Mouse (Mus musculus) midbrain, embryonic 11.5 days (tissue): Measurements from ENCODE around the gene Clta. TPM values are rescaled to one million over a fixed set of nuclear protein-coding genes. Genes with fewer than 3 reads are reported as not detected.

Source experiments
- ATAC-seq: fragments of 200-750 bp; cut with Nextera tagmentation; 2 replicates; pipeline ENCODE4 v1.8.0; 2017; ENCODE audit warnings: moderate TSS enrichment, moderate library complexity; ENCODE audit not compliant: low FRiP score
- DNase-seq: peaks from one replicate; pipeline ENCODE4 v3.0.0; 2015; ENCODE audit warnings: low spot score; ENCODE audit errors: missing footprints
- H3K27ac ChIP-seq: fragments of 300-500 bp; sonication (generic); 2 replicates; pipeline ENCODE4 v1.5.1; 2014; ENCODE audit warnings: low read depth, low read length
- H3K27me3 ChIP-seq: fragments of 300-500 bp; sonication (generic); 2 replicates; pipeline ENCODE4 v1.6.1; 2014; ENCODE audit warnings: mild to moderate bottlenecking, low read length, moderate library complexity, mixed read lengths; ENCODE audit not compliant: control insufficient read depth, insufficient read depth
- H3K36me3 ChIP-seq: fragments of 300-500 bp; sonication (generic); 2 replicates; pipeline ENCODE4 v1.6.1; 2014; ENCODE audit warnings: mild to moderate bottlenecking, low read length, moderate library complexity, mixed read lengths; ENCODE audit not compliant: control insufficient read depth, insufficient read depth
- H3K4me1 ChIP-seq: fragments of 300-500 bp; sonication (generic); 2 replicates; pipeline ENCODE4 v1.6.1; 2014; ENCODE audit warnings: low read length; ENCODE audit not compliant: control insufficient read depth, insufficient read depth
- H3K4me2 ChIP-seq: fragments of 300-500 bp; sonication (generic); 2 replicates; pipeline ENCODE4 v1.6.1; 2014; ENCODE audit warnings: mild to moderate bottlenecking, moderate library complexity
- H3K4me3 ChIP-seq: fragments of 300-500 bp; sonication (generic); 2 replicates; pipeline ENCODE4 v1.5.1; 2014; ENCODE audit warnings: low read depth, low read length
- H3K9ac ChIP-seq: fragments of 300-500 bp; sonication (generic); 2 replicates; pipeline ENCODE4 v1.6.1; 2014; ENCODE audit warnings: low read length
- H3K9me3 ChIP-seq: fragments of 300-500 bp; sonication (generic); 2 replicates; pipeline ENCODE4 v1.6.1; 2016; ENCODE audit warnings: low read length; ENCODE audit not compliant: control insufficient read depth
- WGBS: fragments of 180-500 bp; shearing (Covaris S2); extraction: QIAGEN DNeasy Blood & Tissue Kit; methylation state at CpG from one replicate; pipeline ENCODE4 v1.1.7; 2014; 5-methylcytosine and 5-hydroxymethylcytosine counted together
- polyA plus RNA-seq: library from polyadenylated mRNA; unstranded; fragments of >200 nt; fragmentation: Nextera tagmentation; extraction: Ambion mirVana; gene quantifications from 2 replicates; pipeline ENCODE4 v1.2.1, GENCODE M21; 2014

Gene Clta
- polyA plus RNA-seq, 1 experiment from 2014 or later = 226 TPM

DNA sequence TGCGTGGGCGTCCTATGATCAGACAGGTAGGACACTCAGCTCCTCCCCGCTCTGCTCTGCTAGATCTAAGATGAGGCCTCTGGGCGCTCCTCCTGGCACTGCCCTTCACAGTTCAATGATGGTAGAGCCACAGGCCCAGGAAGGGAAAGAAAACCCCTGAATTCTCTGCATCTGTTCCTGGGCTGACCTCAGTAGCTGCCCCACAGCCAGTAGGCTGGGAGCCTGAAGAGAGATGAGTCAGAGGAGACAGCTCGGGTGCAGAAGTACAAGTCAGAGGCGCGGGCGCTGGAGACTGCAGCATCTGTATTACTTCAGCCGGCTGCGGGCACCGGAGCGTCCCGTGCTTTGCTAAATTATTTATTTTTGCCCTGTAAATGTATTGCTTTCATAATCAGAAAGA lies 35.6 kb upstream of the Clta start:
- DNase-seq = peak; percentile 86
- WGBS = 45% methylated on average over 13 of the region's 13 CpGs

DNA sequence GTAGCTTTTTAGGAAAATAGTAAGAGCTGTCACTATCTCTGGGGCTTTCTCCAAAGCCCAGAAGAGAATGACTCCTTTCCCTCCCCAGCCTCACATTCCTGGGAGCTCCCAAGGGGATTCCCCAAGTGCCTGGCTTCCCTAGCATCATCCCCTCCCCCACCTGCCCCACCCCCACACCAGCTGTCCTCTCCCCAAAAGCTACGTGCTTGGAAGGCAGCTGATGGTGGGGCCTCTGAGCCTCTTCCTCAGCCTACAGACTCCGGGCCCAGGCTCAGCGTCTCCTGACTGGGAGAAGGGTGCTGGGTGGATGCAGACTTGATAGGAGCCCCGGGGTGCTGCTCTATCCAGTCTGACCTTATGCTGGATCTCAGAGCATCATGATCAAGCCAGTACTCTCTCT lies 34.9 kb upstream of the Clta start:
- H3K9me3 ChIP-seq = no peaks in the 10 kb centered on the region
- 4% methylated on average over 4 of the region's 4 CpGs for WGBS
- DNase-seq = peak; percentile 87
- no peak overlapping the region for H3K9ac ChIP-seq
- H3K27ac ChIP-seq = no peak overlapping the region
- H3K36me3 ChIP-seq = no peaks in the 10 kb centered on the region
- no peak overlapping the region for H3K4me2 ChIP-seq
- no peak; the same call in 1 of the 2 replicates for ATAC-seq
- H3K27me3 ChIP-seq = 0 out of 2 replicates have a peak, but pooled peaks cover 3% of the 10 kb centered on the region
- H3K4me3 ChIP-seq = no peak overlapping the region
- H3K4me1 ChIP-seq = peaks cover 22% of the 10 kb centered on the region

More for the DNA sequence above, 35.6 kb upstream of the Clta start:
- H3K4me1 ChIP-seq = peaks cover 20% of the 10 kb centered on the region
- no peak overlapping the region for H3K4me2 ChIP-seq
- H3K36me3 ChIP-seq = no peaks in the 10 kb centered on the region
- no peak for ATAC-seq
- 0 out of 2 replicates have a peak, but pooled peaks cover 3% of the 10 kb centered on the region for H3K27me3 ChIP-seq
- H3K9ac ChIP-seq = no peak overlapping the region
- no peaks in the 10 kb centered on the region for H3K9me3 ChIP-seq
- H3K4me3 ChIP-seq = no peak overlapping the region
- H3K27ac ChIP-seq = no peak overlapping the region

DNA sequence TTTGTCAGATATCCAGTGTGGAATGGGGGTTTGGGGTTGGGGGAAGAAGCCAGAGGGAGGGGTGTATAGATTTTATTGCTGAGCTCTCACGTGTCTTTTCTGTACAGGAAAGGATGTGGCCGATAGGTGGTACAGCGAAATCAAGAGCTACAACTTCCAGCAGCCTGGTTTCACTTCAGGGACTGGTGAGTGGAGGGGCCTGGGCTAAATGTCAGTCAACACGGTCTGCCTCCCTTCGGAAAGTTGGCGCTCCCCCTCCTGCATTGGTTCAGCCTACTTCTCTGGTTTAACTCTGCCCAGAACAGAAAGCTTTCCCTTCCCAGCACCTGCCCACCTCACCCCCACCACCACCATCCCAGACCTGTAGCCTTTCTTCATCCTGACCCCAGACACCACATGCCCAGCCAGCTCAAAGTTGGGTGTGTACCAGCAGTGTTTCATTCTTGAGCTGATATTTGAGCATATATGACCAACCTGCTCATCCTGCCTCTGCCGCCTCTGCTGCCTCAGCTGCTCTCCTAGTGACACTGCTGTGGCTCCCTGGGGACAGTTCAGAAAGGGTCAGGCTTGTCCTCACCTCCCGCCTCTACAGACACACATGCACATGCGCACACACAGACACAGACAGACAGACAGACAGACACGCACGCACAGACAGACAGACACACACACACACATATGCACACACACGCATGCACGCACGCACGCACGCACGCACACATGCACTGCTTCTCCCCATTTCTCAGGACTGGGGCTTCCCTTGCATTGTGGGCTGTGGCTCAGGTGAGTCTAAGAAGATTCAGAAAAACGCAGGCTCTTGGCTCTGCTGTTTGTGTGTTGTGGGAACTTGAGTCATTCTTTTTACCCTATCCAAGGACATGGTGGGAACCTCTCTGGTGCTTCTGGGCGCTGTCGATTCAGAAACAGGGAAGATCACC lies 33.6 kb upstream of the Clta start:
- no peak overlapping the region for H3K4me3 ChIP-seq
- H3K4me1 ChIP-seq = peaks cover 22% of the 10 kb centered on the region
- H3K36me3 ChIP-seq = no peaks in the 10 kb centered on the region
- H3K27ac ChIP-seq = no peak overlapping the region
- DNase-seq (peak; percentile 84), ATAC-seq (no peak)
- whole genome bisulfite sequencing = 84% methylated on average over 20 of the region's 20 CpGs
- no peaks in the 10 kb centered on the region for H3K9me3 ChIP-seq
- H3K27me3 ChIP-seq = 0 out of 2 replicates have a peak, but pooled peaks cover 3% of the 10 kb centered on the region
- H3K4me2 ChIP-seq = no peak overlapping the region
- no peak overlapping the region for H3K9ac ChIP-seq

DNA sequence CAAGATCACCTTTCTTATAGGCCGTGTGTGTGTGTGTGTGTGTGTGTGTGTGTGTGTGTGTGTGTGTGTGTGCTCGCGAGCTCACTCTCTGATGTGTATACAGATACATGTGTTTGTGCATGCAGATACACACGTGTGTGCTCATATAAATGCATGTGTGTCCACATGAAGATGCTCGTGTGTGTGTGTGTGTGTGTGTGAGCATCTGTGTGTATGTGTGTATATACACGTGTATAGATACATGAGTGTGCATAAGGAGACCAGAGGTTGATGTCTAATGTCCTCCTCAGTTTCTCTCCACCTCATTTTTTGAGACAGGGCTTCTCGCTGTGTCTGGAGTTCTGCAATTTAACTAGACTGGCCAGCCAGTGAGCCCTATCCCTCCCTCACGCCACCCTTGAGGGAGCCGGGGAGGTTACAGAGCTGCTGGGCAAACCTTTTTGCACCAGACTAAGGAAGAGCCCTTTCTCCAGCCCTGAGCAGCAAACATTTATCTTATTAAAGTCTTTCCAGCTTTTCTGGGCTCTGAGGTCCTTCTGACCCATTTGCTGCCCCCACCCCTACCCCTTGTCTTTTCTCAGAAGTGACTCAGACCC lies 32.6 kb upstream of the Clta start:
- H3K36me3 ChIP-seq = no peaks in the 10 kb centered on the region
- no peak overlapping the region for H3K4me3 ChIP-seq
- peaks cover 5% of the 10 kb centered on the region; the same call in 1 of the 2 replicates for H3K27me3 ChIP-seq
- DNase-seq (peak; percentile 87), ATAC-seq (peak; percentile 12; the same call in 1 of the 2 replicates)
- H3K27ac ChIP-seq = no peak overlapping the region; the same call in 1 of the 2 replicates
- 58% methylated on average over 9 of the region's 9 CpGs for WGBS
- H3K4me1 ChIP-seq = peaks cover 22% of the 10 kb centered on the region
- no peaks in the 10 kb centered on the region for H3K9me3 ChIP-seq
- H3K4me2 ChIP-seq = no peak overlapping the region
- no peak overlapping the region for H3K9ac ChIP-seq

DNA sequence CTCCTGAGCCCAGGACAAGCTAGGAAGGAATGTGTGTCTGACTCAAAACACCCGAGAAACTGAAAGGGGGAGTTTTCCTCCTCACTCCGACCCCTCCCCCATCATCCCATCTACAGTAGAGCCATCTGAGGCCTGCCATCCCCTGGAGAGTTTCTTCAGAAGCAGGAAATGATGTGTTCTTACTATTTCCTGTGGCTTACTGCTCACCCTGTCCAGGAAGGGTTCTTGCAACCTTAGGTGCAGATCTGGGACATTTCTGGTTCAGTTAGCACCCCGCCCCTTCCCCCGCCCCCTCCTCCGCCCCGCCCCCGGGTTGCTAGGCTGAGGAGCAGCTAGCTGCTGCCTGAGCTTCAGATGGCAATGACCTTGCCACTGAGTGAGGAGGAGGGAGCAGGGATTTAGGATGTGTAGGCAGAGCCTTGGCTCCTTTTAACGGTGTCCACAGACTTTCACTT lies 32.1 kb upstream of the Clta start:
- no peak overlapping the region for H3K9ac ChIP-seq
- ATAC-seq (peak; percentile 74), DNase-seq (peak; percentile 90)
- no peak overlapping the region; the same call in 1 of the 2 replicates for H3K27ac ChIP-seq
- no peak overlapping the region for H3K4me3 ChIP-seq
- peaks cover 22% of the 10 kb centered on the region for H3K4me1 ChIP-seq
- H3K27me3 ChIP-seq = peaks cover 8% of the 10 kb centered on the region; the same call in 1 of the 2 replicates
- H3K9me3 ChIP-seq = no peaks in the 10 kb centered on the region
- H3K4me2 ChIP-seq = no peak overlapping the region
- 1% methylated on average over 8 of the region's 8 CpGs for WGBS
- H3K36me3 ChIP-seq = no peaks in the 10 kb centered on the region

DNA sequence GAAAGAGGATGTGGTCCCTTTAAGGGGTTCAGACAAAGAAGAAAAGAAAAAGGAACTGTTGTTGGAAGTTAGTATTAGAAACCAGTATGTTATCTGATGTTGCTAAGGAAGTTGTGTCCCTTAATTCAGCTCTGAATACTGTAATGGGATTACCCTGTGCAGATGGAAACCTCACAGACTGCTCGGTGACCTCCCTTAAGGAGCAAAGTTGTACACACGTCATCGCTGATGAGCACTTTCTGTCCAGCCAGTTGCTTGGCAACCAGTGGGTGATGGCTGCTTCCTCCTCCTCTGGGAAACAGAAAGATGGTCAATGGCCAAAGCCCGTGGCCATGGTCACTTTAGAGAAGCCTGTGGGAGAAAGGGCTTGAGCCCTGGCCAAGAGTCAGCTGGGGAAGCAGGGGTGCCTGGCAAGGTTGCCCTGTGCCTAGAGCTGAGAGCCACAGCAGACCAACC lies 30.7 kb upstream of the Clta start:
- DNase-seq (no peak), ATAC-seq (no peak)
- Histone ChIP-seq H3K9ac (no peak overlapping the region), H3K4me3 (no peak overlapping the region), H3K36me3 (no peaks in the 10 kb centered on the region), H3K4me1 (peaks cover 25% of the 10 kb centered on the region), H3K27me3 (peaks cover 9% of the 10 kb centered on the region; the same call in 1 of the 2 replicates), H3K9me3 (no peaks in the 10 kb centered on the region), H3K27ac (no peak overlapping the region), H3K4me2 (no peak overlapping the region)
- WGBS = 44% methylated on average over 4 of the region's 4 CpGs

DNA sequence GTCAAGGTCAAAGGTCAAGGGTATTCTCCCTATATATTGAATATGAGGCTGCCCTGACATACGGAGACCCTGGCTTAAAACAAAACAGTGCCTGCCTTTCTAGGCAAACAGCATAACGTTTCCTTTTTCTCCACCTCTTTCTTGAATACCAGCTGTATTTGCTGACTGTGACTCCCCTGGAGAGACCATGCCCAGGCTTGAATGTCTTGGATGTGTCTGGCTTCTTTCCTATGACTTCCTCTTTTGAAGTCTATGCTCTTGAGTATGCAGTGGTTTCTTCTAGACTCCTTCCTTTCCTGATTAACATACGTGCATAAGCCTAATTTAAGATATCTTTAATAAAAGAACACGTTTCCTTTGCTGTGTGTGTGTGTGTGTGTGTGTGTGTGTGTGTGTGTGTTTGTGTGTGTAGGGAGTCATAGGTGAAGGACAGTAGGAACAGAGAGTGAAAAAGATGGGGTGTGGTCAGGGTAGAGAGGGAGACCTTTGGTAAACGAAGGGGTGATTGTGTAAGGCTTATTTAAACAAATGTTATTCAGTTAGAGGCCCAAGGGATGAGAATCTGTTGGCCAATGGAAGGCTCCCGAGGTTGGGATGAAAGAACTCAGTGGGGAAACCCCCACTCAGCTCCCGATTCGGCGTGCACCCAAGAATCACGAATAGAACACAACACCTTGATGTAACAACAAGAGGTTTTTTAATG lies 29.2 kb upstream of the Clta start:
- H3K27me3 ChIP-seq = peaks cover 14% of the 10 kb centered on the region; the same call in 1 of the 2 replicates

DNA sequence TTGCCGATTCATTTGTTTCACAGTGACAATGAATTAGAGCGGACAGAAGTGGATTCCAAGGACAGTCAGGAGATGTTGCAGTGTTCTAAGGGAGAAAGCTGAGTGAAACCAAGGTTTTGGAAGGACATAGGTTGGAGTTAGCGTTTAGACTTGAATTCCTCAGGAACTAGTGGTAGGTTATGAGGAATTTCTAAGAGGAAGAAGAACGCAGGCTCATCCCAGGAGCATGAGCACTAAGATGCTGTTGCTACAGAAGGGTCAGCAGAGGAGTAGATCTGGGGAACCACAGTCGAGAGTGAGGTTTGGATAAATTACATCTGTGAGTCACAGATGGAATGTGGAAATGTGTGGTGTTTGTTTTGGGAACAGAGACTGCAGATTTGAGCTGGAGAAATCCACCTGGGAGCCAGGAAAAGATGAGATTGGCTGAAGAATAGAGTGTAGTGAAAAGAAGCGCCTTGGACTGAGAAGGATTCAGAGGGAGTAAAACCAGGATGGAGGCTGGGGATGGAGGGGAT lies 28.0 kb upstream of the Clta start:
- peaks cover 23% of the 10 kb centered on the region; the same call in 1 of the 2 replicates for H3K27me3 ChIP-seq

More for the DNA sequence above, 29.2 kb upstream of the Clta start:
- Histone ChIP-seq H3K27ac (no peak overlapping the region), H3K36me3 (no peaks in the 10 kb centered on the region), H3K4me1 (peaks cover 25% of the 10 kb centered on the region), H3K4me2 (no peak overlapping the region), H3K4me3 (no peak overlapping the region), H3K9ac (no peak overlapping the region), H3K9me3 (no peaks in the 10 kb centered on the region)
- DNase-seq = no peak
- no peak for ATAC-seq
- 80% methylated on average over 10 of the region's 10 CpGs for whole genome bisulfite sequencing

More for the DNA sequence above, 28.0 kb upstream of the Clta start:
- Histone ChIP-seq H3K27ac (no peak overlapping the region), H3K4me1 (peaks cover 25% of the 10 kb centered on the region), H3K4me3 (no peak overlapping the region), H3K9me3 (no peaks in the 10 kb centered on the region), H3K9ac (no peak overlapping the region), H3K36me3 (no peaks in the 10 kb centered on the region), H3K4me2 (no peak overlapping the region)
- no peak for DNase-seq
- 83% methylated on average over 6 of the region's 6 CpGs for WGBS
- no peak for ATAC-seq
